Mouse (Mus musculus) frontal cortex, postnatal 14 days (tissue): ENCODE measurements around the gene 2610042L04Rik.
"Not testable (repeated sequence)": the region's sequence is repeated elsewhere in the genome, so short reads cannot be mapped to it uniquely, and the experiment has no call there.

Experiments
- DNase-seq, 2 experiments: peaks; one replicate each; pipeline ENCODE4 v3.0.0; 2022; ENCODE audit warnings: low spot score in 2 of 2

2610042L04Rik gene

DNA sequence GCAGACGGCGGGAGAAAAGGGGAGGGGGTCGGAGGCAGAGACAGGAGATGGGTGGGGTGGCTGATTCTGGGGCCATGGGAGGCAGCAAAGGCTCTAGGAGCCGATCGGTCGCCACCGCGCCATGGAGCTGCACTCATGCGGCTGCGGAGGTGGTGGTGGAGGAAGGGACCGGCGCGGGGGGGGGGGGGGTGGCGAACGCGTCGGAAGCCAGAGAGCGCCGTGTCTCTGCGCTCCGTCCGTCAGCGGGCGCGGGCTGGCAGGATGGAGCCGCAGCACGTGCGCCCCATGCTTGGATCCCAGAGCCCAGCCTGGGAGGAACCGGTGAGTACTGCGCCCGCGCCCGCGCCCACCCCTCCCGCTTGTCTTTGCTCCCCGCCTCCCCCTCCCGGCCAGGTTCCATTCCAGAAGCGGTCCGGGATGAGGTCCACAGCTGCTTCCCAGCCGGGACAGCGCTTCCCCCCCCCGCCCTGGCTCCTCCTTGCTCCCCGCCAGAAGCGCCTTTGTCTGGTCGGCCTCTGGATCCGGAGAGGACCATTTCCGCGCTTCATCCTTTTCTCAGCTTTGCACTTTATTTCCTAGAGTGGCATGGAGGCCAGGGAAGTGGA is at the start of gene 2610042L04Rik:
2610042L04Rik (plus strand) TSS at position 288 of the 605 bp plus-strand sequence.
- DNase-seq, result not testable (repeated sequence)

DNA sequence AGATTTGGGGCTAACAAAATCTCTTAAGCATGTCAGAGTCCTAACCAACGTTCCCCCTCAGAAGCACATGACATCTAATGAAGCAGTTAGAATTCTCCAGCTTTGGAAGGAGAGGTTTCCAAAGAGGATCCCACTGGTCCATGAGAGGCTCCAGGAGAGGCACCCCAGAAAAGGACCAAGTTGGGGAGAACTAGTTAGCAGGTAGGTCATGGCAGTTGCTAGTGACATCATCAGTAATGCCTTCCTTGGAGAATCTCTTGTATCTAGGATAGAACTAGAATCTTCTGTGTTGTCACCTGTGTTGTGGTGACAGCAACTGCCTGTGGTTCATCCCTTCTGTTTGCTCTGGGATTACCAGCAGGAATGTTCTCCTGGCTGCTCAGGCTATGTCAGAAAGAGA is 17.6 kb upstream of the 2610042L04Rik start, which contains the start of gene Gm3149:
Gm3149 (plus strand) TSS at position 301 of the 400 bp plus-strand sequence.
- not testable (repeated sequence) for DNase-seq

DNA sequence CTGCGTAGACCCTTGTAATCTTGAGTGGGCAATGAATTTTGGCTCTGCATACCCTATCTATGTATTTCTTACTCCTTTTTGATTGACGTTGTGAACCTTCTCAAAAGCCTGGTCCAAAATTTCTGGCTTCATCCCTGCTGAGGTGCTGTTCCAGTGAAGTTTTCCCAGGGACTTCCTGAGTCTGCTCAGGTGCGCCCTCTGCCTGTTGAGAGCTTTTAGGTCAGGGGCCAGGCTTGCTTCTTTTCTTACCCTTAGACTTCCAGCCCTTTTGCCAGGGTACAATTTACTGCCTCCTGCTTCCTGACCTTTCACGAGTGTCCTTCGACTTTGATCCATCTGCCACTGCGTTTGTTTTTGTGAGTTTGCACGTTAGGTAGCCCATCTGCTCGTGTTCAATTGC is 943 bp downstream of the 2610042L04Rik start:
- DNase-seq, result not testable (repeated sequence)

DNA sequence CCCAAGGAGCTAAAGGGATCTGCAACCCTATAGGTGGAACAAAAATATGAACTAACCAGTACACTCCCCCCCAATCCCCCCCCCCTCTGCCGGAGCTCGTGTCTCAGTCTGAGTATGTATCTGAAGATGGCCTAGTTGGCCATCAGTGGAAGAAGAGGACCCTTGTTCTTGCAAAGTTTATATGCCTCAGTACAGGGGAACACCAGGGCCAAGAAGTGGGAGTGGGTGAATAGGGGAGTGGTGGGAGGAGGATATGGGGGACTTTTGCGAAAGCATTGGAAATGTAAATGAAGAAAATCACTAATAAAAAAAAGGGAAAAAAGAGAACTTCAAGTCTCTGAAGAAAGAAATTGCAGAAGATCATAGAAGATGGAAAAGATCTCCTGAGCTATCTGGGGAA is 34.4 kb downstream of the 2610042L04Rik start:
- DNase-seq, result not testable (repeated sequence)

DNA sequence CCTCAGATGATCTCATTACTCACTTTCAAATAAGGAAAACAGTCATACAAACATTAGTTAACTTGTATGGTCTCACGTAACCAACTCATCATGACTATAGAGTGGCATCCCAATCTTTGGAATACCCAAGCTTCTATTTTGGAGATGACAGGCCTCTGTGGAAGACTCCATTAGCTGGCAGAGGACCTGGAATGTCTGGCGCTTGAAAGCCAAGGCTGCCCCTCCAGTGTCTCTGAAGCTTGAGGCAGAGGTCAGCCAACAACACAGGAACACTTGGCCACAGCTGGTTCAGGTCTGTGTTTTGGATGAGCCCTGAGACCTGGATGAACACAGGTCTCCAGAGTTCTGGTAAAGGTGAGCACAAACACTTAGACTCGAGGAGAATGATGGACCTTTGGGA is 35.1 kb downstream of the 2610042L04Rik start:
- not testable (repeated sequence) for DNase-seq

DNA sequence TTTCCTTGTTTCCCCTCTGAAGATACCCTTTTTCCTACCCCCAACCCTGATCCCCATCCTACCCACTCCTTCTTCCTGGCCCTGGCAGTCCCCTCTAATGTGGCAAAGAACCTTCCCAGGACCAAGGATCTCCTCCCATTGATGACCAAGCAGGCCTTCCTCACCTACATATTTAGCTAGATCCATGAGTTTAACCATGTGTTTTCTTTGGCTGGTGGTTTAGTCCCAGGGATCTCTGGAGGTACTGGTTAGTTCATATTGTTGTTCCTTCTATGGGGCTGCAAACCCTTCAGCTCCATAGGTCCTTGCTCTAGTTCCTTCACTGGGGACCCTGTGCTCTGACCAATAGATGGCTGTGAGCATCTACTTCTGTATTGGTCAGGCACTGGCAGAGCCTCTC is 43.3 kb downstream of the 2610042L04Rik start:
- DNase-seq, result not testable (repeated sequence)

DNA sequence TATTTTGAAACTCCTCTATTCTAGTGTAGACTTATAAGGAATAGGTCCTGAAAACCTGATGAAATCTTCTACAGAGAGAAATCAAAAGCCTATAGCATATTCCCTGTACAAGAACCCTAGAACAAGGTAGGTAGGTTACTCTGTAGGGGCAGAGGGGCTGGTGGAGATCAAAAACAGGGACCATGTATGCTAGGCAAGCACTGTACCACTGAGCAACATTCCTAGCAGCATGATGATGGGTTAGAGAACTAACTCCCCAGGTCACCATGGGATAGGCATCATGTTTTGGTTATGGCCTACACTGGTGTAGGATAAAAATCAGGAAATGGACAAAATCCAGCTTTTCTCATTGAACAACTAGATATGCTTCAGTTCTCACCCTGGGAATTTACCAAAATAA is 51.0 kb downstream of the 2610042L04Rik start:
- not testable (repeated sequence) for DNase-seq

DNA sequence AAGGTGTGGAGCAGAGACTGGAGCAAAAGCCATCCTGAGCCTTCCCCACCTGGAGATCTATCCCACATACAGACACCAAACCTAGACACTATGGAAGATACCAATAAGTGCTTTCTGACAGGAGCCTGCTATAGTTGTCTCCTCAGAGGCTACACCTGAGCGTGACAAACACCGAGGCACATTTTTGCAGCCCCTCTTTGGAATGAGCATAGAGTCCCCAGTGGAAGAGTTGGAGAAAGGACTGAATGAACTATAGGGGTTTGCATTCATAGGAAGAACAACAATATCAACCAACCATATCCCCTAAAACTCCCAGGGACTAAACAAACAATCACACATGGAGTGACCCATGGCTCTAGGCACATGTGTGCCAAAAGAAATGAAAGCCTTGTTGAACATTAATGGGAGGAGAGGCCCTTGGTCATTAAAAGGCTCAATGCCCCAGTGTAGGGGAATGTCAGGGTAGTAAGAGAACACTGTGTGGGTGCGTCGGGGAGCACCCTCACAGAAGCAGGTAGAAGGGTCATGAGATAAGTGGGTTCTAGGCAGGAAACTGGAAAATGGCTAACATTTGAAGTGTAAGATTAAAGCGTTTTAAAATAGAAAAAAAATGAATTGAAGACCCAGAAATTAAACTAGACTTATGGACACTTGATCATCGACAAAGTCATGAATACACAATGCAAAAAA is 58.4 kb downstream of the 2610042L04Rik start:
- not testable (repeated sequence) for DNase-seq

DNA sequence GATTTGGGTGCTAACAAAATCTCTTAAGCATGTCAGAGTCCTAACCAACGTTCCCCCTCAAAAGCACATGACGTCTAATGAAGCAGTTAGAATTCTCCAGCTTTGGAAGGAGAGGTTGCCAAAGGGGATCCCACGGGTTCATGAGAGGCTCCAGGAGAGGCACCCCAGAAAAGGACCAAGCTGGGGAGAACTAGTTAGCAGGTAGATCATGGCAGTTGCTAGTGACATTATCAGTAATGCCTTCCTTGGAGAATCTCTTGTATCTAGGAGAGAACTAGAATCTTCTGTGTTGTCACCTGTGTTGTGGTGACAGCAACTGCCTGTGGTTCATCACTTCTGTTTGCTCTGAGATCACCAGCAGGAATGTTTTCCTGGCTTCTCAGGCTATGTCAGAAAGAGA is 62.7 kb downstream of the 2610042L04Rik start, which contains the start of gene Gm3159:
Gm3159 (plus strand) TSS at position 301 of the 400 bp plus-strand sequence.
- not testable (repeated sequence) for DNase-seq

DNA sequence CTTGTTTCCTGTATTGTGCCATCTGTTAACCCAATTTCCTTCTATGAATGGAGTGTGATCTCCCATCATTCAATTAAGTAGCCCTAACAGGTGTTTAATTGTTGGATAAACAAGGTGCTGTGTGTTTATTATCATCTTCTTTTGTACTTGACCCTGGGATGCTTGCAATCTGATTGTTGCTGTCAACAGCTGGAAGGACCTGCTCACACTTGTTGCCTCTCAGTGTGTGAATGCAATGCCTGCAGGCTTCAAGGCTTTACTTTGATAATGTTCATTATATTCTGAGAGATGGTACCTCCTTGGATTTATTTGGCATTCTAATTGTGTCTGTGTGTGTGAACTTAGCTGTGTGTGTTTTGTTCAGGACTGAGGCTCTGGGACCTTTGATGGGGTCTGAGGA is 64.1 kb downstream of the 2610042L04Rik start:
- DNase-seq, result not testable (repeated sequence)

DNA sequence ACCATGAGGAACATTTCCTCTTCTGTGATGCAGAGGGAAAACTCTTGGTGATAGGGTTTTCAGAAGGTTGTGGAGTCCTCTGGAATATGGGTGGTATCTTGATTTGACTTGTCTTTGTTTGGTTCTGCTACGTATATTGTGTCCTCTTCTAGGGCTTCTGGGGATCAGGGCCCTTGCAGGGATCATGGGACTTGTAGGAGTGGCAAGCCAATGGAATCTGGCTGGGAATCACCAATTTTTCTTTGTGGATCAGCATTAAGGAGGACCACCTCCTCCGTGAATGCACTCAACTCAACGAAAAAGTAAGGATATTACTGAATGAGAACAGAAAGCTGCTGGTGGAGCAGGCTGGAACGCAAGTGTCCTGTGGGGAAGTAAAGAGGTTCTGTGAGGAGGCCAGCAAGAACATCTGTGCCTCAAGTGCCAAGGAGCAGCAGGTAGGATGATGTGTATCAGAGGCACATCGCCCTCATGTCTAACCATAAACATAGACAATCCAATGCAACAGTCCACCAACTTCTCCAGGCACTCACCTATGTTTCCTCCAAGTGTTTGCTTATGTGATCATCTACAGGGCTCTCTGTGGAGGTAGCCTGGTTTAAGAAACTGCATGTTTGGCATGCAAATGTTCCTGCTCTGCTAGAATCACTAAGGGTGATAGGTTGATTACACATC is 65.7 kb downstream of the 2610042L04Rik start:
- not testable (repeated sequence) for DNase-seq

DNA sequence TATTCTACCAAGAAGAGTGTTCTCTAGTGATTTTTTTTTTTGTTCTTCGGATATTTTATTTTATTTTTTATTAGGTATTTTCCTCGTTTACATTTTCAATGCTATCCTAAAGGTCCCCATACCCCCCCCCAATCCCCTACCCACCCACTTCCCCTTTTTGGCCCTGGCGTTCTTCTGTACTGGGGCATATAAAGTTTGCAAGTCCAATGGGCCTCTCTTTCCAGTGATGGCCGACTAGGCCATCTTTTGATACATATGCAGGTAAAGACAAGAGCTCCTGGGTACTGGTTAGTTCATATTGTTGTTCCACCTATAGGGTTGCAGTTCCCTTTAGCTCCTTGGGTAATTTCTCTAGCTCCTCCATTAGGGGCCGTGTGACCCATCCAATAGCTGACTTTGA is 66.7 kb downstream of the 2610042L04Rik start:
- not testable (repeated sequence) for DNase-seq

DNA sequence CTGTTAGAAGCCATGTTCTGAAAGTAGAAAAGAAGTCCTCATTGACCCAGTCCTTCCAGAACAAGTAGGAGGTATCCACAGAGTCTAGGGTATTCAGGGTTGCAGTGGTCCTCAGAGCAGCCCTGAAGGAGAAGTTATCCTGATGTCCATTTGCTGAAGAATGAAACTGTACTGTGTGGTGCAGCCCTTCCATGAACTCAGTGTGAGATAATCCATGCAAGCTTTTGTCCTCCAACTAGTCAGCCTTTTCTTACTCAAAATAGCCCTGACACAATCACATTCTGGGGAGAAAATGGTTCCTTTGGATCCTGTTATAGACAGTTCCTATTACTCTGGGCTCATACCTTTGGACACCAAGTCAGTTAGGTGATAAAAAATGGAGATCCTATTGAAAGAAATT is 69.3 kb downstream of the 2610042L04Rik start:
- not testable (repeated sequence) for DNase-seq
